Mouse (Mus musculus) G1E-ER4 (cell line): ENCODE measurements around the gene Eri2. TPM values are rescaled to one million over a fixed set of nuclear protein-coding genes. Genes with fewer than 3 reads are reported as not detected.

Experiments used
- GATA1 ChIP-seq: IDR thresholded peaks from one replicate; pipeline ENCODE4 v1.8.0; 2012; ENCODE audit warnings: low read length, inconsistent platforms
- polyA plus RNA-seq: library from polyadenylated mRNA; stranded (reverse); fragments of >175 nt; gene quantifications from 2 replicates; pipeline ENCODE4 v1.2.3, GENCODE M21; 2012

Eri2 gene
- 0.95 and 1.1 TPM in 2 replicates for polyA plus RNA-seq

GRCm38 (mm10) chr7:119793586-119794250 lies at the start of gene Eri2, which contains the start of gene Rexo5:
Eri2 (minus strand) TSS chr7:119794058.
Rexo5 (plus strand) TSS chr7:119794006.
- no peak for TF ChIP-seq GATA1

GRCm38 (mm10) chr7:119841820-119842449 lies 48.1 kb upstream of the Eri2 start:
- TF ChIP-seq GATA1 = no peak

DNA sequence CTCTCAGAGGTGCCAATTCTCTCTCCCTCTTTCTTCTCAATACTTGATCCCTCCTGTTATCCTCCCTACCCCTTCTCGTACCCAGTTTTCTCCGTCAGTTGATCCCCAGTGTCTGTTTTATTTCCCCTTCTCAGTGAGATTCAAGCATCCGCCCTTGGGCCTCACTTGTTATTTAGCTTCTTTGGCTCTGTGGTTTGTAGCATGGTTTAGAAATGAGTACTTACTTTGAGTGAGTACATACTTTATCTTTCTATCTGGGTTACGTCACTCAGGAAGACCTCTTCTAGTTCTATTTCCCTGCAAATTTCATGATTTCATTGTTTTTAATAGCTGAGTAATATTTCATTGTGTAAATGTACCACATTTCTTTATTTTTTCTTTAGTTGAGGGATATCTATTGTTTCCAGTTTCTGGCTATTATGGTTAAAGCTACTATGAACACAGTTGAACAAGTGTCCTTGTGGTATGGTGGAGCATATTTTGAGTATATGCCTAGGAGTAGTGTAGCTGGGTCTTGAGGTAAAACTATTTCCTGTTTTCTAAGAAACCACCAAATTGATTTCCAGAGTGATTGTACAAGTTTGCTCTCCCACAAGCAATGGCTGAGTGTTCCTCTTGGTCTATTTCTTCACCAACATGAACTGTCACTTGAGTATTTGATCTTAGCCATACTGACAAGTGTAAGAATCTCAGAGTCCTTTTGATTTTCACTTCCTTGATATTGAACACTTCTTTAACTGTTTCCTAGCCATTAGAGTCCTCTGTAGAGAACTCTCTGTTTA lies 42.3 kb upstream of the Eri2 start:
- no peak for TF ChIP-seq GATA1

GRCm38 (mm10) chr7:119835371-119835770 lies 41.5 kb upstream of the Eri2 start:
- no peak for TF ChIP-seq GATA1

GRCm38 (mm10) chr7:119808723-119809122 lies 14.9 kb upstream of the Eri2 start:
- TF ChIP-seq GATA1 = no peak

GRCm38 (mm10) chr7:119807396-119807795 lies 13.5 kb upstream of the Eri2 start:
- no peak for TF ChIP-seq GATA1

DNA sequence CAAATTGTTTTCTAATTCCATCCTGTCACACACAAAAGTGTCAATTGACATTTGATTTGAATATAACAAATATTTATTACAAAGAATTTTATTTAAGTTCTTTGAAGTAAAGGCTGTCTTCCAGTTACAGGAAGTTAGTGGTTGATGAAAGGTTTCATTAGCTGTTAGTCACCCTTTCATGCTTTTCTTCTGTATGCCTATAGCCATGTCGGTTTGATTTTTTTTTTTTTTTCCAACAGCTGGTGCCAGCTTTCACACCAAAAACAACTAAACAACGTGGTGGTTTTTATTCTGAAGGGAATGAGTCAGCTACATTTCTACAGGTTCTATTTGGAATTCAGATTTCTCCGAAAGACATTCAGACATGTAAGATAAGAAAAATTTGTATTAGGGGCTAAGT lies 7.1 kb upstream of the Eri2 start:
- no peak for TF ChIP-seq GATA1

GRCm38 (mm10) chr7:119800488-119800887 lies 6.6 kb upstream of the Eri2 start:
- TF ChIP-seq GATA1 = no peak

DNA sequence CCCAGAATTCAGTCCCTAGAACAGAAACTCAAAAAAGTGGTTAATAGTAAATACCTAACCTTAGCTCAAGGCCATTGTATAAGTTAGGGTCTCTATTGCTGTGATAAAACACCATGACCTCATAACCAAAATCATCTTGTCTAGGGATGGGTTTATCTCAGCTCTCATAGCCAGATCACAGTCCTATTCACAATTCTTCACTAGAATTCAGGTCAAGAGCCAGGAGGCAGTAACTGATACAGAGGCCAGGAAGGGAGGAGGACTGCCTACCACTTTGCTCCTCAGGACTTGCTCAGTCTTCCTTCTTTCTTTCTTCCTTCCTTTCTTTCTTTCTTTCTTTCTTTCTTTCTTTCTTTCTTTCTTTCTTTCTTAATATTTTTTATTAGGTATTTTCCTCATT lies 1.5 kb upstream of the Eri2 start:
- TF ChIP-seq GATA1 = no peak

- TF ChIP-seq GATA1 = no peak
Measured at GRCm38 (mm10) chr7:119794251-119794638, 387 bp upstream of the Eri2 start.

- TF ChIP-seq GATA1 = no peak
Measured at GRCm38 (mm10) chr7:119789024-119789423, 4.8 kb downstream of the Eri2 start.

DNA sequence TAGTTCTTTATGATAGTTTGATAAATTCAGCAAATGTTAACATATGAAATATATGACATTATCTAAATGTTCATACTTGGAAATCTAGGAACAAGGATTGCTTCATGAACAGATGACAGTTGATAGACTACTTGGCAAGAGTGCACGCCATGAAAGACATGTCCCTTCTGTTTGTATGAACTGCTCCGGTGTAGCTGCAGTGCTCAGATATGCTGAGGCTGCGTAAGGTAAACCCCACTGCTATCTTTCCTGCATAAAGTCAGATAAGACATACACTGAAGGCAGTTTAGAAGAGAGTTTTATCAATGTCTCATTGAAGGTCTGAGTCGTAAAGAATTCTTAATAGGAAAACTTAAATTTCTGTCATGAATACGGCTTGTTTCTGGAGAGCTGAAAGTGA lies 8.9 kb downstream of the Eri2 start:
- peak; percentile 60 for TF ChIP-seq GATA1

DNA sequence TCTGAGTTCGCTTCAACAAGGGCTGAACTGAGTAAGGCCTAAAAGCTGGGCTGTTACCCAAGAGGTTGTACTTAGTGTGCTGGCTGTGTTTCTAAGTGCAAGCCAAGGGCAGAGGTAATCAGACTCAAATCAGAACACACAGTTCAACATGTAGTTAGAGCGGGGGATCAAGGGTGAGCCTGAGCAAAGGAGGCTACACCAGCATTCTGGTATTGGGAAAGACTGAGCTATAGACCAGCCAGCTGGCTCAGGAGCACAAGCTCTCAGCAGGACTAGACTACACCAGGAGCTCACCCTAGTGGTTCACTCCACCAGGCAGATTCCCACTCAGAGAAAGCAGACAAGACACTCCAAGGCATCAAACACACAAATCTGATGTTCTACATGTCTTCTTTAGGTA lies 10.4 kb downstream of the Eri2 start:
- no peak for TF ChIP-seq GATA1

DNA sequence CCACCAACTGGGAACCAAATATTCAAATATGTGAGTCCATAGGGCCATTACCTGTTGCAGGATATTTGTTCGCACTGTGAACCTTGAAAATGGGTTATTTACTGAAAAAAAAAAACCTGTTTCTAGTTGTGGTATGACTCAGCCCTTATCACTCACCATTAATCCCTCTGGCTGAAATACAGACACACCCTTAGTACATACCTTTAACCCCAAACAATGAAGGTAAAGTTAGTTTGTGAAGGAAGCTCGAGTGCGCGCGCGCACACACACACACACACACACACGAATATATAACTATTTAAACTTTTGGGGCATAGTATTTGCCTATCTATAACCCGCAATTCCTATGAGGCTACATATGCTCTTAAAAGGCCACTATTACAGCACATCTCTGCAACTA lies 24.0 kb downstream of the Eri2 start:
- TF ChIP-seq GATA1 = no peak

GRCm38 (mm10) chr7:119766996-119767395 lies 26.9 kb downstream of the Eri2 start:
- TF ChIP-seq GATA1 = no peak

DNA sequence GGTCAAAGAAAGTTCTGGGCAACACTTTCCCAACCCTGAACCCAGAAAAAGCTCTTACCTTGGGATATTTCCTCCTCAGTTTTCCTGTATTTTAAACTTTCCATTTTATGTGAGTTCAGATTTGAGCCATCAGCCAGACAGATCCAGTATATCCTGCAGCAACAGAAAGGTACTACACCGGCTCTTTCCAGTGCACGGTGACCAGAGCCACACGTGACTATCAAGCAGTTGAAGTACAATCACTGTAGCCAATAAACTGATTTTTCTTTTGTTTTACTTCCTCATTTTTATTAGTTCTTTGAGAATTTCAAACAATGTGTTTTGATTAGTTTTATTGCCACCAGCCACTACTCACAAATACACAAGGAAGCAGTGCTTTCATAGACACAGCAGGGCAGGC lies 29.5 kb downstream of the Eri2 start:
- TF ChIP-seq GATA1 = no peak
